Mouse (Mus musculus): ENCODE results near the gene Syce3.

Syce3 gene

GRCm38 (mm10) chr15:89356372-89356771 lies 53.9 kb downstream of the Syce3 start:
- TF ChIP-seq GATA4 (IDR thresholded peaks at IDR 0.05; ENCODE audit: insufficient replicate concordance, low read length) = peak; percentile 6; the same call in 1 of the 2 replicates

DNA sequence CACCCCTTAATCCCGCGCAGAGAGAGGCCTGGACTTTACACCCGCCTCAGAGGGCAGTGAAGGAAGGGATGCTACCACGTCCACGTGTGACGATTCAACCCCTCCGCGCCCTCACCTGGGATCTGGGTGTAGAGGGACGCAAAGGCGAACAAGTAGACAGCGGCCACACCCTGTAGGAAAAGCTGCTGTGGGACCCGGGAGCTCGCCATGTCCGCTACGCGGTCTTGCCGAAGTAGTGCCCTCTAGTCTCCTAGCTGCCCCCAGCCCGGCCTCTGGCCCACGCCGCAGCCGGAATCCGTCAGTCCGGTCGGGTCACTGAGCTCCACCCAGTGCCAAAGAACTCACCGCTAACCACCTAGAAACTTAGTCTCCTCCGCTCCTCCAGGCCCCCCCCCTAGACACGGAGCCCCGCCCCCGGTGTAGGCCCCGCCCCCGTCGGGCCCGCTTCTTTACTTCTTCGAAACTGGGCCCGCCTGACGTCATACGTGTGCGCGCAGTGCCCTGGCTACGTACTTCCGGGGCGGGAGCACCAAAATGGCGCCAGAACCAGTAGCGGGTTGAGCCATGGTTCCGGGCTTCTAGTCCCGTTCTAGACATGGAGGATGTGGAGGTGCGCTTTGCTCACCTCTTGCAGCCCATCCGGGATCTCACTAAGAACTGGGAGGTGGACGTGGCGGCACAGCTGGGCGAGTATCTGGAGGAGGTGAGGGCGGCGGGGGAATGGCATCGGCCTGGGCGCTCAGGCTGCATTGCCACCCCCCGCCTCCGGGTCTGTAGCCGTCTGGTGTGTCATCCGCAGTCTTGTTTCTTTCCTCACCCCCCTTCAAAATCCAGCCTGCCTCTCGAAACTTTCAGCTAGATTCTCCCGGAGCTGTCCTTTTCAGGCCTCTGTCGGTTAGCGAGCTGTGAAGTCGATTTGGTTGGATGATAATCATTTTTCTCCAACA lies 54.8 kb downstream of the Syce3 start, which contains the start of the genes Lmf2 and Ncaph2:
TSS of gene Lmf2 (minus strand) at position 419 of the 947 bp plus-strand sequence.
TSS of gene Ncaph2 (plus strand) at position 479 of the 947 bp plus-strand sequence.
- no peak for TF ChIP-seq GATA4 (IDR thresholded peaks at IDR 0.05; ENCODE audit: insufficient replicate concordance, low read length)

GRCm38 (mm10) chr15:89354455-89354854 lies 55.8 kb downstream of the Syce3 start:
- no peak for TF ChIP-seq GATA4 (IDR thresholded peaks at IDR 0.05; ENCODE audit: insufficient replicate concordance, low read length)

DNA sequence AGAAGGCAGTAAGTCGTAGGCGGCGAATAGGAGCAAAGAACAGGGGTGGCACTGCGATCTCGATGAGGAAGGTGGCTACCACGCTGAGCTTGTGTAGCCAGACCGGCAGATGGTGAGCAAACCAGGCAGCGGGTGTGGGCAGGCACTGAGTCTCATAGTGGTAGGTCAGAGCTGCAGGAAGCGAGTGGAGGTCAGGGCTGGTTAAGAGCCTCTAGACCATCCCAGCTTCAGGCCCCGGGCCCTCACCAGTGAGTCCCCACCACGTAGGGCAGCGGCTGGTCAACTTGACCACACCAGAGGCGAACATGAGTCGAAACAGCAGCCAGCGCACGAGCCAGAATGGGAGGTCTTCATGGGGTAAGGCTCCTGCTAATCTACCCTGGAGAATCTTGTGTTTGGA lies 56.5 kb downstream of the Syce3 start:
- TF ChIP-seq GATA4 (IDR thresholded peaks at IDR 0.05; ENCODE audit: insufficient replicate concordance, low read length) = no peak

- no peak for TF ChIP-seq GATA4 (IDR thresholded peaks at IDR 0.05; ENCODE audit: insufficient replicate concordance, low read length)
These were observed 57.5 kb downstream of the Syce3 start for GRCm38 (mm10) chr15:89352795-89353194.

- TF ChIP-seq GATA4 (IDR thresholded peaks at IDR 0.05; ENCODE audit: insufficient replicate concordance, low read length) = no peak
These were observed 58.2 kb downstream of the Syce3 start for GRCm38 (mm10) chr15:89352054-89352453.

- no peak for TF ChIP-seq GATA4 (IDR thresholded peaks at IDR 0.05; ENCODE audit: insufficient replicate concordance, low read length)
These were observed 59.0 kb downstream of the Syce3 start for GRCm38 (mm10) chr15:89351302-89351701.

- no peak for TF ChIP-seq GATA4 (IDR thresholded peaks at IDR 0.05; ENCODE audit: insufficient replicate concordance, low read length)
These were observed 59.9 kb downstream of the Syce3 start for GRCm38 (mm10) chr15:89350447-89350846.

DNA sequence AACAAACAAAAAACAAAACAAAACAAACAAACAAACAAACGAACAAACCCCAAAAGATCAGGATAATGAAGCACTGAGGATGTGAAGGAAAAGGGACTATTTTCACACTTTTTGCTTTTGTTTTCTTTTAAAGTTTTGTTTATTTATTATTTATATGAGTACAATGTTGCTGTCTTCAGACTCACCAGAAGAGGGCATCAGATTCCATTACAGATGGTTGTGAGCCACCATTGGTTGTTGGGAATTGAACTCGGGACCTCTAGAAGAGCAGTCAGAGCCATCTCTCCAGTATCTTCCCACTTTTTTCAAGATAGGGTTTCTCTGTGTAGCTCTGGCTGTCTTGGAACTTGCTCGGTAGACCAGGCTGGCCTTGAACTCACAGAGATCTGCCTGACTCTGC lies 67.0 kb downstream of the Syce3 start:
- TF ChIP-seq GATA4 (IDR thresholded peaks at IDR 0.05; ENCODE audit: insufficient replicate concordance, low read length) = no peak

DNA sequence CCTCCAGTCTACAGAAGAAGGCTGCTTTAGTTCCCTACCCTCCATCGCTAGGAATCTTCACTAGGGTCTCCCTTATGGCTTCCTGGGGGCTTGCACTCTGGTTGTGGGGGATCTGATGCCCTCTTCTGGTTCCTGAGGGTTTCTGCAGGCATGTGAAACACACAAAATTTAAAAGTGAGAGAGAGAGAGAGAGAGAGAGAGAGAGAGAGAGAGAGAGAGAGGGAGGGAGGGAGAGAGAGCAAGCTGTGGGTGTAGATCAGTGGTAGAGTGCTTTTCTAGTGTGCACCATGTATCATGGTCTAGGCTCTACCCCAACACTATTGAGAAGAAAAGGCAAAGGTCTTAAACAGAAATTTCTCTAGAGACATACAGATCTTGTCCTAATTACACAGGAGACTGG lies 68.6 kb downstream of the Syce3 start:
- no peak for TF ChIP-seq GATA4 (IDR thresholded peaks at IDR 0.05; ENCODE audit: insufficient replicate concordance, low read length)
